Mouse (Mus musculus): Measurements from ENCODE around the gene Akap5. TPM values are rescaled to one million over a fixed set of nuclear protein-coding genes. Genes with fewer than 3 reads are reported as not detected.

Akap5 gene
- polyA plus RNA-seq (2015; fragmentation: Nextera tagmentation; extraction: Ambion mirVana): 0.43 and 0.54 TPM in 2 replicates

- peak; percentile 43 for DNase-seq (ENCODE audit: low spot score)
- WGBS: 3% methylated on average over 53 of the region's 53 CpGs
- Histone ChIP-seq H3K9me3 (replicated peaks; ENCODE audit: low read length) (no peaks in the 10 kb centered on the region), H3K4me3 (replicated peaks; ENCODE audit: low read depth, low read length) (peak within 1 kb of the TSS; percentile 50), H3K4me1 (replicated peaks; ENCODE audit: insufficient read depth, low read length) (peaks cover 4% of the 10 kb centered on the region; the same call in 1 of the 2 replicates), H3K4me2 (ENCODE audit: low read length) (peak within 1 kb of the TSS; percentile 99), H3K27me3 (ENCODE audit: insufficient read depth, low read length) (no peaks in the 10 kb centered on the region), H3K36me3 (ENCODE audit: insufficient read depth, low read length) (0 out of 2 replicates have a peak, but pooled peaks cover 6% of the 10 kb centered on the region), H3K9ac (ENCODE audit: low read depth, low read length) (peak within 1 kb of the TSS; percentile 52), H3K27ac (no peak within 1 kb of the TSS)
- TF ChIP-seq CTCF (IDR thresholded peaks at IDR 0.05; ENCODE audit: low read depth): no peak
- peak; percentile 91 for ATAC-seq (replicated peaks; ENCODE audit: low FRiP score, low read depth)
Measured at GRCm38 (mm10) chr12:76324679-76325431, at the start of gene Akap5. Akap5 (plus strand) TSS chr12:76324891.

DNA sequence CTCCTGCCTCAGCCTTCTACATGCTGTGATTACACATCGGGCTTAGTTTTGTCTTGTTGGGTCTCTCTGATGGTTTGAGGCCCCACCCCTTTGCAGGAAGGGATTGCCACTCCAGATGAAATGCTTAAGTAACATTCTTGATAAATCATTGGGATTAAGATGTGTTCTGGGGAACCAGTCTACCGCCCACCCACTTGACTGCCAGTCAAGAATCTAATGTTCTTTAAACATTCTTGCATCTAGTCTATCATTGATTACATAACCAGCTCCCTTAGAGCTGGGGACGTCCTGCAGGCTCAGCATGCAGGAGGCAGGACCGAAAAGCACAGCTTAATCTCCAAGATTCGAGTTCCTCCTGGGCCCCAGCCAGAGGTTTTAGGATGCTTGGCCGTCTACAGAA, 46.5 kb upstream of the Akap5 start:
- DNase-seq (ENCODE audit: low spot score) (no peak), ATAC-seq (replicated peaks; ENCODE audit: low FRiP score, low read depth) (no peak)
- H3K4me3 ChIP-seq (replicated peaks; ENCODE audit: low read depth, low read length): no peak overlapping the region
- no peaks in the 10 kb centered on the region for H3K9me3 ChIP-seq (replicated peaks; ENCODE audit: low read length)
- H3K27me3 ChIP-seq (ENCODE audit: insufficient read depth, low read length): no peaks in the 10 kb centered on the region
- WGBS: 77% methylated on average over 6 of the region's 6 CpGs
- no peaks in the 10 kb centered on the region for H3K4me1 ChIP-seq (replicated peaks; ENCODE audit: insufficient read depth, low read length)
- no peak overlapping the region for H3K4me2 ChIP-seq (ENCODE audit: low read length)
- TF ChIP-seq CTCF (IDR thresholded peaks at IDR 0.05; ENCODE audit: low read depth): no peak
- peaks cover 12% of the 10 kb centered on the region for H3K36me3 ChIP-seq (ENCODE audit: insufficient read depth, low read length)
- H3K27ac ChIP-seq: no peak overlapping the region
- H3K9ac ChIP-seq (ENCODE audit: low read depth, low read length): no peak overlapping the region

DNA sequence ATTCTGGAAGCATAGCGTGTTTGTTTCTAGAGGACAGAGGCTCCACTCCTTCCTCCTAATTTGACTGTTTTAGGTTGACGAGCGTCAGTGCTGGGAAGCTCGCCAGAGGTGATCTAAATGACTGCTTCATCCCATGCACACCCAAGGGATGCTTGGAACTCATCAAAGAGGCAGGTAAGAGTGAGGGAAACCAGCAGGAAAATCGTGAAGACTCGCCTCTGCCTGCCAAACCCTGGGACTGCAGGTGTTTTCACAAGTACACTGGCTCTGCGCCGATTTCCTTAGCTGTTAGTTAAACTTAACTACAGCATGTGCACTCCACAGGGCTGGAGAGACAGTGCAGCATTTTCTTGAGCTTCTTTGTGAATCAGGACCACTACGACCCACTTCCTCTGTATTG, 44.1 kb upstream of the Akap5 start:
- TF ChIP-seq CTCF (IDR thresholded peaks at IDR 0.05; ENCODE audit: low read depth): no peak
- no peak for DNase-seq (ENCODE audit: low spot score)
- Histone ChIP-seq H3K4me1 (replicated peaks; ENCODE audit: insufficient read depth, low read length) (no peaks in the 10 kb centered on the region), H3K27ac (no peak overlapping the region), H3K27me3 (ENCODE audit: insufficient read depth, low read length) (no peaks in the 10 kb centered on the region), H3K9ac (ENCODE audit: low read depth, low read length) (no peak overlapping the region), H3K4me3 (replicated peaks; ENCODE audit: low read depth, low read length) (no peak overlapping the region), H3K36me3 (ENCODE audit: insufficient read depth, low read length) (peaks cover 20% of the 10 kb centered on the region), H3K9me3 (replicated peaks; ENCODE audit: low read length) (no peaks in the 10 kb centered on the region), H3K4me2 (ENCODE audit: low read length) (no peak overlapping the region)
- 85% methylated on average over 9 of the region's 9 CpGs for WGBS
- ATAC-seq (replicated peaks; ENCODE audit: low FRiP score, low read depth): no peak

DNA sequence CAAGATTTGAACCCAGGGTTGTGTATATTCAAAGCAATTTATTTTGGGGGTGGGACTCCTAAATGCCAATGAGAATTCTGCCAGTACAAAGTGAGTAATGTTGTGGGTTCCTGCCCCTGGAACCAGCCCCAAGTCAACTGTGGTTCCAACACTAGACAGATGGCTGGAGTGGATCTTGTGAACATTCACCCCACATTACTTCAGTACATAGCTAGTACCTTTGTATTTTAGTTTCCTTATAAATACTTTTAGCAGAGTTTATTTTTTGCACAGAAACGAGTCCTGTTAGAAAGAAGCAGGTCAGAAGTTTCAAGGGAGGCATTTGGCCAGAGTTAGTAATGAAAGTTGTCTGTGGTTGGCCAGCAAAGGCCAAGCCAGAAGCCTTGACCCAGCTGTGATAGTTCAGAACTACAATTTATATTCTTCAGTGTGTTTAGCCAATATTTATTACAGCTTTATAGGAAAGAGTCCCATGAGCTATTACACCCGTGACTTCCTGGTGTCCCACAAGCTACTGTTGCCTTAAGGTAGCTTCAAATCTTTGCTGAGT, 43.5 kb upstream of the Akap5 start:
- no peaks in the 10 kb centered on the region for H3K27me3 ChIP-seq (ENCODE audit: insufficient read depth, low read length)
- no peak for TF ChIP-seq CTCF (IDR thresholded peaks at IDR 0.05; ENCODE audit: low read depth)
- no peaks in the 10 kb centered on the region for H3K9me3 ChIP-seq (replicated peaks; ENCODE audit: low read length)
- ATAC-seq (replicated peaks; ENCODE audit: low FRiP score, low read depth): no peak
- H3K27ac ChIP-seq: no peak overlapping the region
- WGBS: 87% methylated on average over 2 of the region's 2 CpGs
- H3K9ac ChIP-seq (ENCODE audit: low read depth, low read length): no peak overlapping the region
- peaks cover 20% of the 10 kb centered on the region for H3K36me3 ChIP-seq (ENCODE audit: insufficient read depth, low read length)
- H3K4me2 ChIP-seq (ENCODE audit: low read length): no peak overlapping the region
- H3K4me3 ChIP-seq (replicated peaks; ENCODE audit: low read depth, low read length): no peak overlapping the region
- DNase-seq (ENCODE audit: low spot score): no peak
- no peaks in the 10 kb centered on the region for H3K4me1 ChIP-seq (replicated peaks; ENCODE audit: insufficient read depth, low read length)

DNA sequence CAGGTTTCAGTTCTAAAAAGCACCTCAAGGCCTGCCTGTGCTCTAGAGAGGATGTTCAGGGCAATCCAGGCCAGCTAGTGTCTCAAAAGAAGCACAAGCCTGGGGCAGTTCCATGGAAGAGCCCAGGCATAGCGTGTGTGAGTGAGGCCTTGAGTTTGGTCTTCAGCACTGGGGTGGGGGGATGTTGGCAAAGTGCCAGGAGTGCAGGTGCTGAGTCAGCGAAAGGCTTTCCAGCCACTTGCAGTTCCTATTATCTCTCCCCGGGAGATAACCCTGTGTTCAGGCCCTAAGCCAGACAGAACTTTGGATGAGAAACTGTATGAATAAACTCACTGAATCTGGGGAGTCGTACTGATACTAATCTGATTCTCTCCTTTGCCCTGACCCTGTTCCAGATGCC, 42.6 kb upstream of the Akap5 start:
- no peak for TF ChIP-seq CTCF (IDR thresholded peaks at IDR 0.05; ENCODE audit: low read depth)
- 59% methylated on average over 4 of the region's 4 CpGs for WGBS

GRCm38 (mm10) chr12:76282532-76283173, 42.0 kb upstream of the Akap5 start:
- Histone ChIP-seq H3K4me1 (replicated peaks; ENCODE audit: insufficient read depth, low read length) (no peaks in the 10 kb centered on the region), H3K4me3 (replicated peaks; ENCODE audit: low read depth, low read length) (no peak overlapping the region), H3K36me3 (ENCODE audit: insufficient read depth, low read length) (peaks cover 24% of the 10 kb centered on the region), H3K27me3 (ENCODE audit: insufficient read depth, low read length) (no peaks in the 10 kb centered on the region), H3K27ac (no peak overlapping the region), H3K9ac (ENCODE audit: low read depth, low read length) (no peak overlapping the region), H3K9me3 (replicated peaks; ENCODE audit: low read length) (no peaks in the 10 kb centered on the region), H3K4me2 (ENCODE audit: low read length) (no peak overlapping the region)
- DNase-seq (ENCODE audit: low spot score) (no peak), ATAC-seq (replicated peaks; ENCODE audit: low FRiP score, low read depth) (no peak)
- 85% methylated on average over 17 of the region's 17 CpGs for WGBS
- TF ChIP-seq CTCF (IDR thresholded peaks at IDR 0.05; ENCODE audit: low read depth): no peak

More for the DNA sequence above, 42.6 kb upstream of the Akap5 start:
- Histone ChIP-seq H3K27ac (no peak overlapping the region), H3K9me3 (replicated peaks; ENCODE audit: low read length) (no peaks in the 10 kb centered on the region), H3K36me3 (ENCODE audit: insufficient read depth, low read length) (peaks cover 24% of the 10 kb centered on the region), H3K4me2 (ENCODE audit: low read length) (no peak overlapping the region), H3K4me3 (replicated peaks; ENCODE audit: low read depth, low read length) (no peak overlapping the region), H3K27me3 (ENCODE audit: insufficient read depth, low read length) (no peaks in the 10 kb centered on the region), H3K4me1 (replicated peaks; ENCODE audit: insufficient read depth, low read length) (no peaks in the 10 kb centered on the region), H3K9ac (ENCODE audit: low read depth, low read length) (no peak overlapping the region)
- DNase-seq (ENCODE audit: low spot score) (no peak), ATAC-seq (replicated peaks; ENCODE audit: low FRiP score, low read depth) (no peak)

All from kidney, postnatal 0 days (tissue).